Mouse (Mus musculus) ES-Bruce4 (cell line): ENCODE measurements around the gene Tmem174.

Experiments
- CTCF ChIP-seq: IDR thresholded peaks from one replicate; pipeline ENCODE4 v1.8.1; 2011; ENCODE audit warnings: low read depth, low read length
- EP300 ChIP-seq: IDR thresholded peaks from 2 replicates; pipeline ENCODE4 v1.6.1; 2011; ENCODE audit warnings: low read depth, low read length; ENCODE audit not compliant: insufficient read depth
- POLR2A ChIP-seq: IDR thresholded peaks from one replicate; pipeline ENCODE4 v1.8.1; 2011; ENCODE audit warnings: low read length; ENCODE audit not compliant: insufficient read depth

- TF ChIP-seq CTCF (no peak), POLR2A (no peak), EP300 (no peak)
Observed at GRCm38 (mm10) chr13:98607885-98608477, 29.2 kb downstream of the Tmem174 start.
